Mouse (Mus musculus): Measurements from ENCODE around the gene Shprh. TPM values are rescaled to one million over a fixed set of nuclear protein-coding genes. Genes with fewer than 3 reads are reported as not detected.
"Not testable (repeated sequence)": the region's sequence is repeated elsewhere in the genome, so short reads cannot be mapped to it uniquely, and the experiment has no call there.

Gene Shprh
- total RNA-seq, 2 experiments from 2014 or later = 12.4 to 17.2 TPM

DNA sequence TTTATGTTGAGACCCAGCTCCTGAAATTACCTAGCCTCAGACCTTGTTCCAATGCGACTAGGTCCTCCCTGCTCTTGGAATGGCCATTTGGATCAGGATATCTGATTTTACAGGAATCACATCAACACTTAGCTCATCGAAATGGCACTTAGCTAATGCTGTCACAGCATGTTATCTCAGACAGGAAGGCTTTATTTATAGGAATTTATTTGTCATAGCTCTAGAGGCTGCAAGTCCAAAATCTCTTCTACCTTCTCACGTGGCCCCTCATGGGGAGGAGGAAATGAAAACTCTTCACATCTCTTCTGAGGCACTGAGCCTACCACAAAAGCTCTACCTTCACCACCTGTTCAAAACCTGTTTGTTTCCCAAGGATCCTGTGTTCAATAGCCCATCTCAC, 84.0 kb downstream of the Shprh start:
- DNase-seq = no peak
- intact Hi-C loops (cut with DNase I) = no loop called here

DNA sequence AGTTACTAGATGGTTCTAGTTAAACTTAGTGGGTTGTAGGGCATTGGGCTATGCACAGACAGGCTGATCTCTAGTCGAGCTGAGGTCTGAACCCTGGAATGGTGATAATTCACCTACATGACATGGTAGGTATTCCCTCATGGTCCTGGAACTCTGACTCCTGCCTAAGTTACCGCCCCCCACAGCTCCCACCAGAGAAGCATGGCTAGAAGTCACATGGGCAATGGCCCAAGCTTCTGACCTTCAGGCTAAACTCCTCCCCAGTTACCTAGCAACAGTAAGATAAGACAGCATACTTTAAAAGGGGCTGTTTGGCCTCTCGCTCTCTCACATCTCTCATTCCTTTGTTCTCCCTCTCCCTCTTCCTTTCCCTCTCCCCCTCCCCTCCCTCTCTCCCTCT, 93.8 kb downstream of the Shprh start:
- DNase-seq = not testable (repeated sequence)

DNA sequence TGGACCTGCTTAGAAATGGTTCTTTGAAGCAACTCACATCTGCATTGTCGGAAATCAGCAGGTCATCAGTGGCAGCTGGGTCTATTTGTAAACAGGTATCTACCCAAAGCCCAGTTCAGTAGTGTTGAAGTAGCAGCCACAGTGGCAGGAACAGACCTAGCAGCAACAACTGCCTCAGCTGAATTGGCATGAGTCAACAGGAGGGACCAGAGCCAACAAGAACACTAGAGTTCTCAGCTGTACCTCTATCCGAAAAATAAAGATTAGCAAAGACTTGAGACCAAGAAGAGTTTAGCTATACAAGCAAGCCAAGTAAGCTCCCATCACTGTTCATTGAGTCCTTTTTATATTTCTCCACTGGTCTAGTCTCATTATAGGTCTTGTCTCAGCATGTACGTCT, 99.0 kb downstream of the Shprh start:
- intact Hi-C loops (cut with DNase I) = no loop called here
- no peak for DNase-seq

More for the DNA sequence above, 93.8 kb downstream of the Shprh start:
- intact Hi-C loops (cut with DNase I) = not testable (repeated sequence)

DNA sequence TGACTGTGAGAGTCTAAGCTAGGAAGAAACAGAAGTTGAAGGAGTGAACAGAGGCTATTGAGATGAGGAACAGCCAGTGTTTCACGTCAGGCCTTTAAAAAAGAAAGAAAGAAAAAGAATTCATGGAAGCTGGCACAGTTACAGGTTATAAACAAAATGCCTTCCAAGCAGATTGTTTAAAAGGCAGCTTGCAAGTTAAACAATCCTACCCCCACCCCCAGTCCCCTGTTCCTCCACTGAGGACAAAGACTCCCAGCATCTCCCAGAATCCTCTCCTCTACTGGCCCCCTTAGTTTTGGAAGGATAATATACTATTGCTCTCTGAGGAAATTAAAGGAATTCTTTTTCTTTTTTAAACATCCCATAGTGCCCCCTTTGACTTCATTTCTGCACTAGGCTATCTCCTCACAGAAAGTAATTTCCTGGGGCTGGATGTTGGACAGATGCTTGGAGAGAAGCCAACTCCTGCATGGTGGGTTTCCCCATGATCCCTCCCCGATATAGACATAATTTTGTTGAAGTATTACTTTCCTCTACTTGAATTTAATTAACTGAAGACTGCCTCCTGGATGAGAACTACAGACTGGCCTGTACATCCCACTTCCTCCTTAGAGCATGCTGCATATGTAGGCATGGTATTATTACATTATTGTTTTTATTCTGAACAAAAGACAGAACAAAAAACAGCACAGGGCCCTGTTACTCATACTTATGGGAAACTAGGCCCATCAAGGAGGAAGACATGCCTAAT, 101.2 kb downstream of the Shprh start:
- DNase-seq = no peak
- intact Hi-C loops (cut with DNase I) = no loop called here

DNA sequence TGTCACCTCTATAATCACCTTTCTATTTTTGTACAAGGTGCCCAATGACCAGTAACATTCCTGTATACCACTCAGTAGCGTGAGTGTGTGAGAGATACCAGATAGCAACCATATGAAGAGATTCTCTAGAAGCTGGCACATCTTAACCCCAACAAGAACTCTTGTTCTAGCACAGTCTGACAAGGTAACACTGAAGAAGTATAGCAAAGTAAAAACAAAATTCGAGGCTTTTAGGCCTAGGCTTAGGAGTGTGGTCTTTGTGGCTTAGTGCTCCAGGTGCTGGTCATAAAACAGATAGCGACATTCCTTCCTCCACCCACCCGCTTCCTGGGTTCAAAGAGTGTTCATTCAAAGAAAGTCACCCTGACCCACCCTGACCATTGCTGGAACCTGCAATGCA, 104.4 kb downstream of the Shprh start:
- intact Hi-C loops (cut with DNase I); DNase-seq: not testable (repeated sequence)

DNA sequence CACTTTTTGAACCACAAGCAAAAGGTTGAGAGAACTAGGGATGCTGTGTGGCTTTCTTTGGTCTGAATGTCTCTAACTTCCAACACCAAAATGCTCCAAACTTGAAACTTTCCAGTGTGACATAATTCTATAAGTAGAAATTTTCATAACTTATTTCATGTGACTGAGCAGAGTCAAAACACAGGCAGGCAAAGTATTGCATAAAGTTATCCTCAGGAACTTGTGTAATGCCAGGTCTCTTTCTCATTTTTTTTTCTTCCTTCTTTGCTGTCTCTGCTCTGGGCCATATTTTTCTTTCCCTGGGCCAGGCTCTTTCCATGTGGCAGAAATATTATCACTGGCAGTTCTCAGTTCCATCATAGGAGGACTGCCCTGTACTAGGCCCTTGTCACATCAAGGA, 110.9 kb downstream of the Shprh start:
- intact Hi-C loops (cut with DNase I) = no loop called here
- DNase-seq = no peak

DNA sequence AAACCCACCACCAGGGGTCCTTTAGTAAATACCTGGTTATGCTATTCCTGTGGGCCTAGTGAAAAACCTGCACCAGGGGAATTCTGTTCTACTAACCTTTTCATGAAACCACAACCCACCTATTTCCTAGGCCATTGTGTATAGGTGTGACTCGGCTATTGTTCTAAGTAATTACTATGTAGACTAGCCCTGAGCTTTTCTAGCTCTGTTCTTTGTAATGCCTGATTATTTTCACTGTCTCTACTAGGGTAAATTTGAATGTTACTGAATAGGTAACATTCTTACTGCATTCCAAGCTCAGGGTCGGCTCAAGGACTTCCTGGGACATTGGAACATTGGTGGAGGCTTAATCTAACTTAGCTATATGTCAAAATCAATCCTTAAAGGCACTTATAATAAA, 113.1 kb downstream of the Shprh start:
- not testable (repeated sequence) for DNase-seq

DNA sequence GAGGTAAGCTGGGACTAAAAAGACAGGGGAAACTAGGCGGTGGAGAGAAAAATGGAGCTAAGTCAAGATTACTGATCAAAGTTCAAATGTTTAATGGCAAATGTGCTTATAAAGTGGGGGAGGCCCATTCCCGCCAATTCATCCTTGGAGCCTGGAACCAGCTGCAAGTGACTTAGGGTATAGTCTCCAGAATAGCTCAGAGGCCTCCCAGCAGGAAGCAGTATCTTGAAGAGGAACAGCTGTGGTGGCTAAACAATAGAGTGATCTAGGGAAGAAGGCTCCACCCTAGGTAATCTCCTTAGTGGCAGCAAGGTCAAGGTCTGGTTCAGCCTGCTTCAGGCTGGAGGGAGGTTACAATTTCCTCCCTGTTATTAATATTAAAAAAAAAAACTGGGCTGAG, 114.6 kb downstream of the Shprh start:
- intact Hi-C loops (cut with DNase I); DNase-seq: not testable (repeated sequence)

More for the DNA sequence above, 113.1 kb downstream of the Shprh start:
- intact Hi-C loops (cut with DNase I) = not testable (repeated sequence)

Other genes starting within 250 kb of the Shprh start
- 1 to 10 TPM; 2.1 TPM for gene Grm1, start 67.1 kb upstream of the Shprh start, total RNA-seq (2021)
- gene Fbxo30, start 131.9 kb downstream of the Shprh start, total RNA-seq (2021) = 10 to 100 TPM; 25.7 to 27.1 TPM
- 10 to 100 TPM; 16.9 to 18.7 TPM for gene Epm2a, start 194.0 kb downstream of the Shprh start, total RNA-seq (2021)

All from heart, postnatal 10 days (tissue).